Mouse (Mus musculus): ENCODE measurements around the gene Maml2. TPM values are rescaled to one million over a fixed set of nuclear protein-coding genes. Genes with fewer than 3 reads are reported as not detected.

Maml2 gene
- polyA plus RNA-seq, 1 experiment from 2014 or later = 15.1 TPM

GRCm38 (mm10) chr9:13581184-13581583 is 283.4 kb downstream of the Maml2 start:
- no peak for ATAC-seq
- TF ChIP-seq CTCF (IDR thresholded peaks at IDR 0.05) (no peak), EP300 (IDR thresholded peaks at IDR 0.05) (no peak)
- no peaks in the 10 kb centered on the region for H3K9me3 ChIP-seq (ENCODE audit: low read length)
- 53% methylated on average over 5 of the region's 5 CpGs for WGBS
- H3K4me3 ChIP-seq (ENCODE audit: low read depth, low read length) = no peak overlapping the region
- H3K4me1 ChIP-seq (ENCODE audit: insufficient read depth, low read depth, low read length) = peaks cover 12% of the 10 kb centered on the region; the same call in 1 of the 2 replicates
- H3K27ac ChIP-seq (ENCODE audit: low read length) = no peak overlapping the region
- H3K36me3 ChIP-seq (ENCODE audit: insufficient read depth, low read length) = no peaks in the 10 kb centered on the region
- H3K27me3 ChIP-seq (replicated peaks; ENCODE audit: insufficient read depth, low read length) = no peaks in the 10 kb centered on the region
- H3K4me2 ChIP-seq (replicated peaks; ENCODE audit: low read depth, low read length) = no peak overlapping the region
- H3K9ac ChIP-seq (replicated peaks; ENCODE audit: low read depth) = no peak overlapping the region
- DNase-seq (ENCODE audit: low spot score) = no peak

- no peak overlapping the region for H3K4me2 ChIP-seq (replicated peaks; ENCODE audit: low read depth, low read length)
- DNase-seq (ENCODE audit: low spot score) (peak; percentile 24), ATAC-seq (no peak)
- 13% methylated on average over 5 of the region's 5 CpGs for WGBS
- peaks cover 20% of the 10 kb centered on the region; the same call in 1 of the 2 replicates for H3K4me1 ChIP-seq (ENCODE audit: insufficient read depth, low read depth, low read length)
- no peaks in the 10 kb centered on the region for H3K9me3 ChIP-seq (ENCODE audit: low read length)
- H3K27me3 ChIP-seq (replicated peaks; ENCODE audit: insufficient read depth, low read length) = no peaks in the 10 kb centered on the region
- 0 out of 2 replicates have a peak, but pooled peaks have one; percentile 9 for TF ChIP-seq EP300 (IDR thresholded peaks at IDR 0.05)
- TF ChIP-seq CTCF (IDR thresholded peaks at IDR 0.05) = no peak
- H3K36me3 ChIP-seq (ENCODE audit: insufficient read depth, low read length) = no peaks in the 10 kb centered on the region
- no peak overlapping the region for H3K9ac ChIP-seq (replicated peaks; ENCODE audit: low read depth)
- no peak overlapping the region for H3K4me3 ChIP-seq (ENCODE audit: low read depth, low read length)
- no peak overlapping the region for H3K27ac ChIP-seq (ENCODE audit: low read length)
Observed at GRCm38 (mm10) chr9:13583952-13584351, 286.2 kb downstream of the Maml2 start.

GRCm38 (mm10) chr9:13584435-13584834 is 286.7 kb downstream of the Maml2 start:
- Histone ChIP-seq H3K4me2 (replicated peaks; ENCODE audit: low read depth, low read length) (no peak overlapping the region), H3K4me1 (ENCODE audit: insufficient read depth, low read depth, low read length) (peaks cover 20% of the 10 kb centered on the region; the same call in 1 of the 2 replicates), H3K27ac (ENCODE audit: low read length) (no peak overlapping the region), H3K27me3 (replicated peaks; ENCODE audit: insufficient read depth, low read length) (no peaks in the 10 kb centered on the region), H3K9ac (replicated peaks; ENCODE audit: low read depth) (no peak overlapping the region), H3K36me3 (ENCODE audit: insufficient read depth, low read length) (no peaks in the 10 kb centered on the region), H3K4me3 (ENCODE audit: low read depth, low read length) (no peak overlapping the region), H3K9me3 (ENCODE audit: low read length) (no peaks in the 10 kb centered on the region)
- TF ChIP-seq EP300 (IDR thresholded peaks at IDR 0.05) (no peak), CTCF (IDR thresholded peaks at IDR 0.05) (no peak)
- 67% methylated on average over 3 of the region's 3 CpGs for WGBS
- DNase-seq (ENCODE audit: low spot score) (no peak), ATAC-seq (no peak)

GRCm38 (mm10) chr9:13587085-13587933 is 289.6 kb downstream of the Maml2 start:
- H3K9me3 ChIP-seq (ENCODE audit: low read length) = no peaks in the 10 kb centered on the region
- ATAC-seq = peak; percentile 91

GRCm38 (mm10) chr9:13588786-13589185 is 291.0 kb downstream of the Maml2 start:
- Histone ChIP-seq H3K4me2 (replicated peaks; ENCODE audit: low read depth, low read length) (no peak overlapping the region), H3K27ac (ENCODE audit: low read length) (no peak overlapping the region), H3K36me3 (ENCODE audit: insufficient read depth, low read length) (no peaks in the 10 kb centered on the region), H3K9ac (replicated peaks; ENCODE audit: low read depth) (no peak overlapping the region), H3K4me1 (ENCODE audit: insufficient read depth, low read depth, low read length) (peaks cover 16% of the 10 kb centered on the region; the same call in 1 of the 2 replicates), H3K4me3 (ENCODE audit: low read depth, low read length) (no peak overlapping the region), H3K27me3 (replicated peaks; ENCODE audit: insufficient read depth, low read length) (no peaks in the 10 kb centered on the region), H3K9me3 (ENCODE audit: low read length) (no peaks in the 10 kb centered on the region)
- TF ChIP-seq CTCF (IDR thresholded peaks at IDR 0.05) = peak; percentile 35
- no peak for TF ChIP-seq EP300 (IDR thresholded peaks at IDR 0.05)
- ATAC-seq (no peak), DNase-seq (ENCODE audit: low spot score) (no peak)
- 100% methylated on average over 1 of the region's 1 CpGs for WGBS

More at GRCm38 (mm10) chr9:13587085-13587933, 289.6 kb downstream of the Maml2 start:
- Histone ChIP-seq H3K4me2 (replicated peaks; ENCODE audit: low read depth, low read length) (no peak overlapping the region), H3K4me1 (ENCODE audit: insufficient read depth, low read depth, low read length) (peaks cover 20% of the 10 kb centered on the region; the same call in 1 of the 2 replicates), H3K4me3 (ENCODE audit: low read depth, low read length) (no peak overlapping the region), H3K36me3 (ENCODE audit: insufficient read depth, low read length) (no peaks in the 10 kb centered on the region), H3K27me3 (replicated peaks; ENCODE audit: insufficient read depth, low read length) (no peaks in the 10 kb centered on the region), H3K9ac (replicated peaks; ENCODE audit: low read depth) (no peak overlapping the region), H3K27ac (ENCODE audit: low read length) (peak overlapping the region; percentile 47)
- peak; percentile 78 for DNase-seq (ENCODE audit: low spot score)
- TF ChIP-seq CTCF (IDR thresholded peaks at IDR 0.05) = no peak; the same call in 1 of the 2 replicates
- peak; percentile 69 for TF ChIP-seq EP300 (IDR thresholded peaks at IDR 0.05)
- 28% methylated on average over 9 of the region's 9 CpGs for WGBS

GRCm38 (mm10) chr9:13592701-13593100 is 294.9 kb downstream of the Maml2 start:
- H3K4me1 ChIP-seq (ENCODE audit: insufficient read depth, low read depth, low read length) = no peaks in the 10 kb centered on the region
- ATAC-seq (no peak), DNase-seq (ENCODE audit: low spot score) (no peak)
- no peak for TF ChIP-seq CTCF (IDR thresholded peaks at IDR 0.05)
- TF ChIP-seq EP300 (IDR thresholded peaks at IDR 0.05) = no peak
- H3K4me2 ChIP-seq (replicated peaks; ENCODE audit: low read depth, low read length) = no peak overlapping the region
- no peaks in the 10 kb centered on the region for H3K36me3 ChIP-seq (ENCODE audit: insufficient read depth, low read length)
- H3K27me3 ChIP-seq (replicated peaks; ENCODE audit: insufficient read depth, low read length) = no peaks in the 10 kb centered on the region
- H3K9me3 ChIP-seq (ENCODE audit: low read length) = no peaks in the 10 kb centered on the region
- WGBS = 91% methylated on average over 10 of the region's 10 CpGs
- no peak overlapping the region for H3K4me3 ChIP-seq (ENCODE audit: low read depth, low read length)
- no peak overlapping the region for H3K27ac ChIP-seq (ENCODE audit: low read length)
- no peak overlapping the region for H3K9ac ChIP-seq (replicated peaks; ENCODE audit: low read depth)

All from lung, postnatal 0 days (tissue).